ENCODE assay signal across 8 mouse cellular contexts in genomic region chr7:4149209-4150054, GRCm38 (mm10). TPM values are rescaled to one million over a fixed set of nuclear protein-coding genes. Genes with fewer than 3 reads are reported as not detected.
DNase-seq lines count a peak whose midpoint lies in the region; ATAC-seq lines count a peak whose summit lies in the region.

No protein-coding gene starts in this region.

- WGBS in hindbrain, embryonic 13.5 days, result under 1% methylated on average over 64 of the region's 64 CpGs

- H3K4me3 ChIP-seq in hindbrain, embryonic 13.5 days, result peak overlapping the region; percentile 75

- peaks cover 38% of the 10 kb centered on the region for H3K36me3 ChIP-seq in hindbrain, embryonic 13.5 days

- no peaks in the 10 kb centered on the region for H3K9me3 ChIP-seq in hindbrain, embryonic 13.5 days

- H3K27me3 ChIP-seq in hindbrain, embryonic 13.5 days, result peaks cover 34% of the 10 kb centered on the region

- peaks cover 31% of the 10 kb centered on the region for H3K4me1 ChIP-seq in hindbrain, embryonic 13.5 days (replicated peaks)

- peak overlapping the region; percentile 88 for H3K9ac ChIP-seq in hindbrain, embryonic 13.5 days

- peak; percentile 74 for ATAC-seq in hindbrain, embryonic 13.5 days (ENCODE audit: low FRiP score)

- DNase-seq in NIH3T3 (ENCODE audit: low read depth), result peak; percentile 93
- peak; percentile 93 for DNase-seq in cerebellum, postnatal 10 days
- DNase-seq in frontal cortex, postnatal 14 days (ENCODE audit: low spot score in 2 of 2), result peak; percentile 78 to 80
- DNase-seq in left cerebral cortex, adult 11 months (ENCODE audit: low spot score), result peak; percentile 76
- DNase-seq in lung, postnatal 36 days, result peak; percentile 93
- peak; percentile 78 for DNase-seq in retina, postnatal 1 day
- DNase-seq in thymus, postnatal 4 days, result peak; percentile 79

- peak overlapping the region; percentile 90 for H3K4me2 ChIP-seq in hindbrain, embryonic 13.5 days

- peak overlapping the region; percentile 93 for H3K27ac ChIP-seq in hindbrain, embryonic 13.5 days

RNA-seq across cellular contexts. Expression of gene Leng9, which starts 0.7 kb away (rescaled TPM):
- 4.7 TPM in 2 replicates for polyA plus RNA-seq in hindbrain, embryonic 13.5 days (2015; fragmentation: Nextera tagmentation; extraction: Ambion mirVana)

RNA-seq across cellular contexts. Expression of gene Leng8, which starts 12.6 kb away (rescaled TPM):
- 77.0 and 79.4 TPM in 2 replicates for polyA plus RNA-seq in hindbrain, embryonic 13.5 days (2015; fragmentation: Nextera tagmentation; extraction: Ambion mirVana)

RNA-seq across cellular contexts. Expression of gene Cdc42ep5, which starts 15.2 kb away (rescaled TPM):
- 8.4 and 10.1 TPM in 2 replicates for polyA plus RNA-seq in hindbrain, embryonic 13.5 days (2015; fragmentation: Nextera tagmentation; extraction: Ambion mirVana)

RNA-seq across cellular contexts. Expression of gene Ttyh1, which starts 30.2 kb away (rescaled TPM):
- 132 and 138 TPM in 2 replicates for polyA plus RNA-seq in hindbrain, embryonic 13.5 days (2015; fragmentation: Nextera tagmentation; extraction: Ambion mirVana)

Comparison
In these comparisons a context has a peak if more than half of its experiments do, and no peak if none do; other contexts are left out.
1. Peak in every context shown above with its lines: DNase-seq, ATAC-seq, H3K4me3 ChIP-seq and H3K27ac ChIP-seq.